Mouse (Mus musculus): ENCODE data around the gene Setd1a. TPM values are rescaled to one million over a fixed set of nuclear protein-coding genes. Genes with fewer than 3 reads are reported as not detected.

The Setd1a gene
- total and polyA plus RNA-seq, 2 experiments from 2014 or later, result 7.5 to 7.6 TPM

DNA sequence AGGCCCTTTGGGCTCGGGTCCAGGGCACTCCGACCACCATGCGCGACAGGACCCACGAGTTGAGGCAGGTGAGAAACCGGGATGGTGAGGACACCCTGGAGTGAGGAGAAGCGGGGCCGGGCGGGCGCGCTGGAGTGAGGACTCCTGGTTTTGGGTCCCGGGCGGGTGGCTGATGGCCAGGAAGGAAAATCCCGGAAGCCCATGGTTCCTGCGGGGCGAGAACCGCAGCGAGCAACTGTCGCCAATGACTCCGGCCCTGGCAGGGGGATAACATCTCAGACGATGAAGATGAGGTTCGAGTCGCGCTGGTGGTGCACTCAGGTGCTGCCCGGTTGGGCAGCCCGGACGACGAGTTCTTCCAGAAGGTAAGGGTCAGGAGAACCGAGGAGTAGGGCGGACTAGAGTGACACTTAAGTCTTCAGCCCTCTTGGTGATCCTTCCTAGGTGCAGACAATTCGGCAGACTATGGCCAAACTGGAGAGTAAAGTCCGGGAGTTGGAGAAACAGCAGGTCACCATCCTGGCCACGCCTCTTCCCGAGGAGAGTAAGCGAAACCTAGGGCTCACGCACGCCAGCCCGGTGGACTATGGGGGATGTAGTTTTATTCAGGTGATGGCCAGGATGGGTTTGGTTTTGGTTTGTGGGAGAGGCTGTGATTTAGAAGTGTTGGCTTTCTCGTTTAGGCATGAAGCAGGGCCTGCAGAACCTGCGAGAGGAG is 65.7 kb downstream of the Setd1a start:
- Histone ChIP-seq H3K4me1 (ENCODE audit: control insufficient read depth, insufficient read depth) (peaks cover 5% of the 10 kb centered on the region), H3K4me3 (ENCODE audit: low read depth, low read length) (peak overlapping the region; percentile 86), H3K27me3 (ENCODE audit: control insufficient read depth, insufficient read depth, low read length) (no peaks in the 10 kb centered on the region), H3K27ac (ENCODE audit: low read depth) (peak overlapping the region; percentile 91), H3K4me2 (ENCODE audit: low read depth, low read length) (peak overlapping the region; percentile 96), H3K9me3 (replicated peaks; ENCODE audit: control insufficient read depth, low read length) (no peaks in the 10 kb centered on the region), H3K36me3 (replicated peaks; ENCODE audit: control insufficient read depth, insufficient read depth, low read length) (peaks cover 37% of the 10 kb centered on the region), H3K9ac (replicated peaks; ENCODE audit: low read depth, low read length) (peak overlapping the region; percentile 73)
- ATAC-seq (ENCODE audit: insufficient read depth, low read depth), result peak; percentile 47
- TF ChIP-seq EP300 (IDR thresholded peaks at IDR 0.05; ENCODE audit: low read depth) (peak; percentile 3; the same call in 1 of the 2 replicates), CTCF (IDR thresholded peaks at IDR 0.05; ENCODE audit: low read depth) (no peak)
- under 1% methylated on average over 40 of the region's 40 CpGs for WGBS
- DNase-seq (ENCODE audit: low spot score), result peak; percentile 78

Other genes with a start within 250 kb of the Setd1a start
- gene Tmem265, start 215.3 kb upstream of the Setd1a start, total RNA-seq (2014; rRNA removed; ENCODE audit: low replicate concordance), result not detected in 2 replicates
- 2.6 and 3.3 TPM in 2 replicates for gene Tmem265, start 215.3 kb upstream of the Setd1a start, polyA plus RNA-seq (2015; fragmentation: Nextera tagmentation; extraction: Ambion mirVana)
- 27.3 and 44.1 TPM in 2 replicates for gene Phkg2, start 203.3 kb upstream of the Setd1a start, total RNA-seq (2014; rRNA removed; ENCODE audit: low replicate concordance)
- 22.2 and 23.1 TPM in 2 replicates for gene Phkg2, start 203.3 kb upstream of the Setd1a start, polyA plus RNA-seq (2015; fragmentation: Nextera tagmentation; extraction: Ambion mirVana)
- 9.9 and 15.0 TPM in 2 replicates for gene Ccdc189, start 188.1 kb upstream of the Setd1a start, total RNA-seq (2014; rRNA removed; ENCODE audit: low replicate concordance)
- 16.0 and 17.6 TPM in 2 replicates for gene Ccdc189, start 188.1 kb upstream of the Setd1a start, polyA plus RNA-seq (2015; fragmentation: Nextera tagmentation; extraction: Ambion mirVana)
- 20.7 and 26.6 TPM in 2 replicates for gene Rnf40, start 187.9 kb upstream of the Setd1a start, total RNA-seq (2014; rRNA removed; ENCODE audit: low replicate concordance)
- 21.3 and 23.1 TPM in 2 replicates for gene Rnf40, start 187.9 kb upstream of the Setd1a start, polyA plus RNA-seq (2015; fragmentation: Nextera tagmentation; extraction: Ambion mirVana)
- gene Zfp629, start 160.9 kb upstream of the Setd1a start, total RNA-seq (2014; rRNA removed; ENCODE audit: low replicate concordance), result 16.8 and 22.0 TPM in 2 replicates
- 6.9 and 11.3 TPM in 2 replicates for gene Zfp629, start 160.9 kb upstream of the Setd1a start, polyA plus RNA-seq (2015; fragmentation: Nextera tagmentation; extraction: Ambion mirVana)
- 19.3 and 32.4 TPM in 2 replicates for gene Bcl7c, start 67.7 kb upstream of the Setd1a start, total RNA-seq (2014; rRNA removed; ENCODE audit: low replicate concordance)
- 25.6 and 27.6 TPM in 2 replicates for gene Bcl7c, start 67.7 kb upstream of the Setd1a start, polyA plus RNA-seq (2015; fragmentation: Nextera tagmentation; extraction: Ambion mirVana)
- gene Ctf1, start 63.9 kb upstream of the Setd1a start, total RNA-seq (2014; rRNA removed; ENCODE audit: low replicate concordance), result 9.3 and 11.1 TPM in 2 replicates
- 2.6 and 3.1 TPM in 2 replicates for gene Ctf1, start 63.9 kb upstream of the Setd1a start, polyA plus RNA-seq (2015; fragmentation: Nextera tagmentation; extraction: Ambion mirVana)
- gene Ctf2, start 44.5 kb upstream of the Setd1a start, total RNA-seq (2014; rRNA removed; ENCODE audit: low replicate concordance), result not detected in 2 replicates
- not detected in 2 replicates for gene Ctf2, start 44.5 kb upstream of the Setd1a start, polyA plus RNA-seq (2015; fragmentation: Nextera tagmentation; extraction: Ambion mirVana)
- gene Fbxl19, start 32.1 kb upstream of the Setd1a start, total RNA-seq (2014; rRNA removed; ENCODE audit: low replicate concordance), result 8.9 and 21.6 TPM in 2 replicates
- 0.42 and 0.56 TPM in 2 replicates for gene Fbxl19, start 32.1 kb upstream of the Setd1a start, polyA plus RNA-seq (2015; fragmentation: Nextera tagmentation; extraction: Ambion mirVana)
- 31.8 and 38.9 TPM in 2 replicates for gene Orai3, start 6.9 kb upstream of the Setd1a start, total RNA-seq (2014; rRNA removed; ENCODE audit: low replicate concordance)
- gene Orai3, start 6.9 kb upstream of the Setd1a start, polyA plus RNA-seq (2015; fragmentation: Nextera tagmentation; extraction: Ambion mirVana), result 17.3 and 17.6 TPM in 2 replicates
- not detected in 2 replicates for gene Gm49388, start 8.9 kb downstream of the Setd1a start, total RNA-seq (2014; rRNA removed; ENCODE audit: low replicate concordance)
- not detected in 2 replicates for gene Gm49388, start 8.9 kb downstream of the Setd1a start, polyA plus RNA-seq (2015; fragmentation: Nextera tagmentation; extraction: Ambion mirVana)
- gene Hsd3b7, start 23.9 kb downstream of the Setd1a start, total RNA-seq (2014; rRNA removed; ENCODE audit: low replicate concordance), result 36.1 and 47.4 TPM in 2 replicates
- 23.3 and 27.4 TPM in 2 replicates for gene Hsd3b7, start 23.9 kb downstream of the Setd1a start, polyA plus RNA-seq (2015; fragmentation: Nextera tagmentation; extraction: Ambion mirVana)
- 4.5 and 14.5 TPM in 2 replicates for gene Stx4a, start 47.6 kb downstream of the Setd1a start, total RNA-seq (2014; rRNA removed; ENCODE audit: low replicate concordance)
- 44.7 and 46.5 TPM in 2 replicates for gene Stx4a, start 47.6 kb downstream of the Setd1a start, polyA plus RNA-seq (2015; fragmentation: Nextera tagmentation; extraction: Ambion mirVana)
- 0.15 and 0.19 TPM in 2 replicates for gene Stx1b, start 47.9 kb downstream of the Setd1a start, total RNA-seq (2014; rRNA removed; ENCODE audit: low replicate concordance)
- 0.38 and 0.51 TPM in 2 replicates for gene Stx1b, start 47.9 kb downstream of the Setd1a start, polyA plus RNA-seq (2015; fragmentation: Nextera tagmentation; extraction: Ambion mirVana)
- gene Zfp646, start 99.6 kb downstream of the Setd1a start, total RNA-seq (2014; rRNA removed; ENCODE audit: low replicate concordance), result 19.5 and 25.4 TPM in 2 replicates
- 2.7 and 3.0 TPM in 2 replicates for gene Zfp646, start 99.6 kb downstream of the Setd1a start, polyA plus RNA-seq (2015; fragmentation: Nextera tagmentation; extraction: Ambion mirVana)
- gene Zfp668, start 100.2 kb downstream of the Setd1a start, total RNA-seq (2014; rRNA removed; ENCODE audit: low replicate concordance), result 3.2 and 4.8 TPM in 2 replicates
- gene Zfp668, start 100.2 kb downstream of the Setd1a start, polyA plus RNA-seq (2015; fragmentation: Nextera tagmentation; extraction: Ambion mirVana), result 6.1 and 7.1 TPM in 2 replicates
- 0.12 TPM in 1 of 2 replicates, not detected in the other for gene Prss53, start 114.3 kb downstream of the Setd1a start, total RNA-seq (2014; rRNA removed; ENCODE audit: low replicate concordance)
- 0.26 and 0.66 TPM in 2 replicates for gene Prss53, start 114.3 kb downstream of the Setd1a start, polyA plus RNA-seq (2015; fragmentation: Nextera tagmentation; extraction: Ambion mirVana)
- gene Gm21974, start 118.8 kb downstream of the Setd1a start, total RNA-seq (2014; rRNA removed; ENCODE audit: low replicate concordance), result 1.1 TPM in 1 of 2 replicates, not detected in the other
- gene Gm21974, start 118.8 kb downstream of the Setd1a start, polyA plus RNA-seq (2015; fragmentation: Nextera tagmentation; extraction: Ambion mirVana), result not detected in 2 replicates
- gene Vkorc1, start 118.9 kb downstream of the Setd1a start, total RNA-seq (2014; rRNA removed; ENCODE audit: low replicate concordance), result 36.8 and 59.1 TPM in 2 replicates
- gene Vkorc1, start 118.9 kb downstream of the Setd1a start, polyA plus RNA-seq (2015; fragmentation: Nextera tagmentation; extraction: Ambion mirVana), result 70.4 and 85.8 TPM in 2 replicates
- 117 and 196 TPM in 2 replicates for gene Bckdk, start 127.4 kb downstream of the Setd1a start, total RNA-seq (2014; rRNA removed; ENCODE audit: low replicate concordance)
- 128 and 131 TPM in 2 replicates for gene Bckdk, start 127.4 kb downstream of the Setd1a start, polyA plus RNA-seq (2015; fragmentation: Nextera tagmentation; extraction: Ambion mirVana)
- gene Kat8, start 135.8 kb downstream of the Setd1a start, total RNA-seq (2014; rRNA removed; ENCODE audit: low replicate concordance), result 14.4 and 22.6 TPM in 2 replicates
- 17.0 and 20.4 TPM in 2 replicates for gene Kat8, start 135.8 kb downstream of the Setd1a start, polyA plus RNA-seq (2015; fragmentation: Nextera tagmentation; extraction: Ambion mirVana)
- 0.73 and 8.1 TPM in 2 replicates for gene Prss8, start 153.4 kb downstream of the Setd1a start, total RNA-seq (2014; rRNA removed; ENCODE audit: low replicate concordance)
- 0.18 and 0.34 TPM in 2 replicates for gene Prss8, start 153.4 kb downstream of the Setd1a start, polyA plus RNA-seq (2015; fragmentation: Nextera tagmentation; extraction: Ambion mirVana)
- gene Prss36, start 170.1 kb downstream of the Setd1a start, total RNA-seq (2014; rRNA removed; ENCODE audit: low replicate concordance), result 14.2 and 17.5 TPM in 2 replicates
- 10.1 and 10.2 TPM in 2 replicates for gene Prss36, start 170.1 kb downstream of the Setd1a start, polyA plus RNA-seq (2015; fragmentation: Nextera tagmentation; extraction: Ambion mirVana)
- 25.8 and 33.4 TPM in 2 replicates for gene Fus, start 190.8 kb downstream of the Setd1a start, total RNA-seq (2014; rRNA removed; ENCODE audit: low replicate concordance)
- gene Fus, start 190.8 kb downstream of the Setd1a start, polyA plus RNA-seq (2015; fragmentation: Nextera tagmentation; extraction: Ambion mirVana), result 134 and 175 TPM in 2 replicates
- 30.7 and 89.6 TPM in 2 replicates for gene Pycard, start 217.2 kb downstream of the Setd1a start, total RNA-seq (2014; rRNA removed; ENCODE audit: low replicate concordance)
- 43.0 and 46.4 TPM in 2 replicates for gene Pycard, start 217.2 kb downstream of the Setd1a start, polyA plus RNA-seq (2015; fragmentation: Nextera tagmentation; extraction: Ambion mirVana)
- 22.8 and 52.7 TPM in 2 replicates for gene Trim72, start 227.3 kb downstream of the Setd1a start, total RNA-seq (2014; rRNA removed; ENCODE audit: low replicate concordance)
- 2.2 and 2.3 TPM in 2 replicates for gene Trim72, start 227.3 kb downstream of the Setd1a start, polyA plus RNA-seq (2015; fragmentation: Nextera tagmentation; extraction: Ambion mirVana)

Measured in heart, postnatal 0 days (tissue).